8 mouse cellular contexts compared by ENCODE assay signal in the genomic region with DNA sequence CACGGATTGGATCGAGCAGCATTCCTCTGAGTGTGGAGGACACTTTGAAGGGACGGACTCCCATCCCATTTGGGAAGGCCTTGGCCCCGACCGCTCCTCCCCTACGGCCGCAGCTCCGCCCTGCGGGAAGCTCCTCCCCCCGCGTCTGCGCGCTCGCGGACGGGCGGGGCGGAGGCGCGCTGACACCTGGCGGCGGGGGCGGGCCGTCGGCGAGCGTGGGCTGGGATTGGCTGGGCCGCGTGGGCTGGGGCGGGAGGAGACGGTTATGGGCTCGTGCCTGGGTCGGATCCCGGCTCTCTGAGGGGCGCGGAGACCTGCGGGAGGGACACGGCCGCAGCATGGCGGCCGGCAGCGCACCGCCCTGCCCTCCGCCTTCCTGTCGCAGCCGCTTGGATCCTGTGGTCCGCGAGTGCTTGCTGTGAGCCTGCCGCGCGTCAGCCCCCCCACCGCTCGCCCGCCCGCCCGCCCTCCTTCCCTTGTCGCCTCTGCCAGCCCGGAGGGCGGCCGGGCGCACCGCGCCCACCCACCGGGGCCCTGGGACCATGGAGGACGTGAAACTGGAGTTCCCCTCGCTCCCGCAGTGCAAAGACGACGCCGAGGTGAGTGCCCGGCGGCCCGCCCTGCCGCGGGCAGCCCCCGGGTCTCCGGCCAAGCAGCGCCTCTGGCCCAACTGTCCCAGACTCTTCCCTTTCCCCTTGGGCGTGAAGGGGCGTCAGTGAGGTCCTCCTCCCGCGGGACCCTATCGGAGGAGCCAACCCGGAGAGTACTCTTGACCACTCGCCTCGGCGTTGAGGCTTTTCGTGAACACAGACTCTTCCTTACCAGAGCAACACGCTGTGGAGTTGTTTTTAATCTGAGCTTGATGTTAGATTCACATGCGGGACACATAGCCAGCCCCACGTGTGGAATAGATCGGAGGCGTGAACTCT. TPM values are rescaled to one million over a fixed set of nuclear protein-coding genes. Genes with fewer than 3 reads are reported as not detected.
DNase-seq lines count a peak whose midpoint lies in the region; ATAC-seq lines count a peak whose summit lies in the region.

Styx (plus strand) TSS at position 163 of the 929 bp plus-strand sequence.

- H3K27me3 ChIP-seq in heart, embryonic 14.5 days (ENCODE audit: control insufficient read depth, insufficient read depth, low read length) = no peaks in the 10 kb centered on the region
- no peaks in the 10 kb centered on the region for H3K27me3 ChIP-seq in liver, embryonic 13.5 days
- no peaks in the 10 kb centered on the region for H3K27me3 ChIP-seq in stomach, embryonic 16.5 days (ENCODE audit: control insufficient read depth, insufficient read depth, low read length)

- H3K9me3 ChIP-seq in heart, embryonic 14.5 days (ENCODE audit: control insufficient read depth, low read length) = no peaks in the 10 kb centered on the region
- H3K9me3 ChIP-seq in liver, embryonic 13.5 days (replicated peaks) = no peaks in the 10 kb centered on the region
- H3K9me3 ChIP-seq in stomach, embryonic 16.5 days (replicated peaks; ENCODE audit: control insufficient read depth, low read length) = no peaks in the 10 kb centered on the region

- peaks cover 35% of the 10 kb centered on the region for H3K36me3 ChIP-seq in heart, embryonic 14.5 days (ENCODE audit: control insufficient read depth, insufficient read depth, low read length)
- H3K36me3 ChIP-seq in liver, embryonic 13.5 days = peaks cover 21% of the 10 kb centered on the region
- H3K36me3 ChIP-seq in stomach, embryonic 16.5 days (ENCODE audit: control insufficient read depth, insufficient read depth, low read length) = 0 out of 2 replicates have a peak, but pooled peaks cover under 1% of the 10 kb centered on the region

- peak within 1 kb of the TSS; percentile 84 for H3K9ac ChIP-seq in heart, embryonic 14.5 days (ENCODE audit: low read length)
- H3K9ac ChIP-seq in liver, embryonic 13.5 days = peak within 1 kb of the TSS; percentile 89
- H3K9ac ChIP-seq in stomach, embryonic 16.5 days (ENCODE audit: low read length) = peak within 1 kb of the TSS; percentile 88

- peak within 1 kb of the TSS; percentile 74 for H3K4me2 ChIP-seq in heart, embryonic 14.5 days (ENCODE audit: low read length)
- H3K4me2 ChIP-seq in liver, embryonic 13.5 days = peak within 1 kb of the TSS; percentile 91
- H3K4me2 ChIP-seq in stomach, embryonic 16.5 days (ENCODE audit: low read depth, low read length) = peak within 1 kb of the TSS; percentile 66

- H3K4me3 ChIP-seq in brown adipose tissue, adult 24 weeks (ENCODE audit: insufficient read depth, low read depth, low read length) = peak within 1 kb of the TSS; percentile 97
- peak within 1 kb of the TSS; percentile 60 to 79 for H3K4me3 ChIP-seq in heart, embryonic 14.5 days (ENCODE audit: control insufficient read depth in 1 of 2, insufficient read depth in 1 of 2, low read depth in 1 of 2, low read length in 2 of 2)
- peak within 1 kb of the TSS; percentile 88 for H3K4me3 ChIP-seq in liver, embryonic 13.5 days (replicated peaks)
- H3K4me3 ChIP-seq in stomach, embryonic 16.5 days (replicated peaks; ENCODE audit: low read length) = peak within 1 kb of the TSS; percentile 88

- 0 out of 2 replicates have a peak within 1 kb of the TSS, but pooled peaks have one; percentile 31 for H3K27ac ChIP-seq in brown adipose tissue, adult 24 weeks (replicated peaks; ENCODE audit: low read depth, low read length)
- H3K27ac ChIP-seq in heart, embryonic 14.5 days (replicated peaks in 1 of 2; ENCODE audit: control insufficient read depth in 1 of 2, insufficient read depth in 1 of 2, low read depth in 2 of 2, low read length in 2 of 2) = peak within 1 kb of the TSS; percentile 23 to 89
- H3K27ac ChIP-seq in liver, embryonic 13.5 days = peak within 1 kb of the TSS; percentile 76
- H3K27ac ChIP-seq in stomach, embryonic 16.5 days (ENCODE audit: low read length) = peak within 1 kb of the TSS; percentile 49; the same call in 1 of the 2 replicates

- DNase-seq in CD4-positive, CD25-positive, alpha-beta regulatory T cell, adult 2 months (ENCODE audit: low read depth, low spot score) = peak; percentile 96
- DNase-seq in fibroblast of lung, adult 2 months (ENCODE audit: low read depth) = peak; percentile 74
- peak; percentile 98 for DNase-seq in kidney, postnatal 14 days
- DNase-seq in liver, embryonic 13.5 days = peak; percentile 94
- DNase-seq in neural tube, embryonic 10.5 days (ENCODE audit: extremely low spot score, low spot score) = peak; percentile 95

- ATAC-seq in heart, embryonic 14.5 days (ENCODE audit: insufficient number of reproducible peaks, insufficient read depth, low FRiP score, low read depth) = peak; percentile 97
- peak; percentile 98 for ATAC-seq in liver, embryonic 13.5 days (ENCODE audit: low read depth)
- peak; percentile 99 for ATAC-seq in stomach, embryonic 16.5 days (ENCODE audit: insufficient read depth, low FRiP score)

- peaks cover 2% of the 10 kb centered on the region for H3K4me1 ChIP-seq in brown adipose tissue, adult 24 weeks (ENCODE audit: control insufficient read depth, insufficient read depth, insufficient read length, low read length)
- peaks cover 0 to 13% of the 10 kb centered on the region in 2 experiments; a peak in 2 of 4 replicates for H3K4me1 ChIP-seq in heart, embryonic 14.5 days (ENCODE audit: control insufficient read depth in 2 of 2, insufficient read depth in 2 of 2, low read length in 2 of 2)
- H3K4me1 ChIP-seq in liver, embryonic 13.5 days (replicated peaks) = peaks cover 6% of the 10 kb centered on the region
- H3K4me1 ChIP-seq in stomach, embryonic 16.5 days (ENCODE audit: control insufficient read depth, insufficient read depth, low read length) = peaks cover 8% of the 10 kb centered on the region

- WGBS in heart, embryonic 14.5 days = 2% methylated on average over 65 of the region's 93 CpGs
- WGBS in liver, embryonic 13.5 days (ENCODE audit: insufficient replicate concordance) = under 1% methylated on average over 50 of the region's 93 CpGs
- WGBS in stomach, embryonic 16.5 days = under 1% methylated on average over 60 of the region's 93 CpGs

RNA-seq across cellular contexts. Expression of gene Styx, which starts in this region (rescaled TPM):
- polyA plus RNA-seq in brown adipose tissue, adult 24 weeks (2012; ENCODE audit: insufficient read depth, insufficient read length, missing spikeins) = 16.1 and 16.9 TPM in 2 replicates
- 68.3 and 73.9 TPM in 2 replicates for polyA plus RNA-seq in heart, embryonic 14.5 days (2014; fragmentation: Nextera tagmentation; extraction: Ambion mirVana)
- polyA plus RNA-seq in liver, embryonic 13.5 days (2015; fragmentation: Nextera tagmentation; extraction: Ambion mirVana) = 22.9 and 24.7 TPM in 2 replicates
- polyA plus RNA-seq in stomach, embryonic 16.5 days (2015; fragmentation: Nextera tagmentation; extraction: Ambion mirVana) = 39.3 and 46.1 TPM in 2 replicates

Comparison
In these comparisons a context has a peak if more than half of its experiments do, and no peak if none do; other contexts are left out.
1. Peak in every context shown above with its lines: DNase-seq, ATAC-seq, H3K4me3 ChIP-seq and H3K27ac ChIP-seq.